26 mouse cellular contexts compared by ENCODE assay signal in genomic region chr5:65838053-65838452, GRCm38 (mm10). TPM values are rescaled to one million over a fixed set of nuclear protein-coding genes. Genes with fewer than 3 reads are reported as not detected.
DNase-seq lines count a peak whose midpoint lies in the region; ATAC-seq and TF ChIP-seq lines count a peak whose summit lies in the region.
"Had no signal": no experiment of that assay in that cellular context is flagged by ENCODE, and none has a peak within 500 bp of the region (broad histone marks: within the 10 kb centered on the region; RNA-seq: fewer than 3 reads in every experiment).

No protein-coding gene starts in this region.

- peak overlapping the region; percentile 42; the same call in 1 of the 2 replicates for H3K27ac ChIP-seq in kidney, embryonic 14.5 days (ENCODE audit: low read depth, low read length)
- no peak overlapping the region for H3K27ac ChIP-seq in kidney, adult 2 months (ENCODE audit: insufficient read depth, low read depth, low read length)
- no peak overlapping the region for H3K27ac ChIP-seq in embryonic facial prominence, embryonic 14.5 days (replicated peaks; ENCODE audit: low read depth, low read length)
- H3K27ac ChIP-seq: heart, embryonic 10.5 days; hindbrain, embryonic 13.5 days; limb, embryonic 12.5 days; lung, embryonic 15.5 days; neural tube, embryonic 12.5 days had no signal

- H3K4me3 ChIP-seq in kidney, embryonic 14.5 days (ENCODE audit: low read length): no peak overlapping the region
- H3K4me3 ChIP-seq in kidney, adult 2 months (ENCODE audit: insufficient read depth, low read depth, low read length): no peak overlapping the region
- H3K4me3 ChIP-seq in embryonic facial prominence, embryonic 14.5 days (ENCODE audit: low read depth, low read length): no peak overlapping the region
- H3K4me3 ChIP-seq: heart, embryonic 10.5 days; hindbrain, embryonic 13.5 days; limb, embryonic 12.5 days; lung, embryonic 15.5 days; neural tube, embryonic 12.5 days had no signal

- peak; percentile 10 for DNase-seq in adrenal gland, postnatal 10 days
- DNase-seq in adrenal gland, postnatal 4 days (ENCODE audit: low spot score in 2 of 2): no peak
- DNase-seq in kidney, adult 2 months: no peak
- peak; percentile 39 for DNase-seq in NIH3T3 (ENCODE audit: low read depth)
- peak; percentile 51 for DNase-seq in embryonic facial prominence, embryonic 14.5 days (ENCODE audit: low spot score)
- DNase-seq in spleen, postnatal 4 days (ENCODE audit: low spot score in 2 of 2): no peak
- DNase-seq: cerebellum, adult 11 months; cerebellum, adult 9-10 months; gastrocnemius, postnatal 14 days; heart, postnatal 36 days; kidney, postnatal 14 days; right cerebral cortex, adult 18-20 months; right cerebral cortex, postnatal 4 days; thymus, adult 2 months; thymus, postnatal 36 days had no signal

- no peak for TF ChIP-seq CTCF in kidney, adult 2 months (conservative IDR thresholded peaks at IDR 0.05; ENCODE audit: insufficient read depth, insufficient read length, low read depth, low read length)

- no peak for TF ChIP-seq POLR2A in kidney, adult 2 months (IDR thresholded peaks at IDR 0.05; ENCODE audit: low read depth, low read length)

- H3K9me3 ChIP-seq in kidney, embryonic 14.5 days (ENCODE audit: control insufficient read depth, low read length): no peaks in the 10 kb centered on the region
- no peaks in the 10 kb centered on the region for H3K9me3 ChIP-seq in embryonic facial prominence, embryonic 14.5 days (ENCODE audit: control insufficient read depth, low read length)
- H3K9me3 ChIP-seq: heart, embryonic 10.5 days; hindbrain, embryonic 13.5 days; limb, embryonic 12.5 days; lung, embryonic 15.5 days; neural tube, embryonic 12.5 days had no signal

- no peaks in the 10 kb centered on the region for H3K36me3 ChIP-seq in kidney, embryonic 14.5 days (ENCODE audit: control insufficient read depth, insufficient read depth, low read length)
- H3K36me3 ChIP-seq in kidney, adult 2 months (ENCODE audit: control insufficient read depth, insufficient read depth, low read length): no peaks in the 10 kb centered on the region
- H3K36me3 ChIP-seq in embryonic facial prominence, embryonic 14.5 days (ENCODE audit: control insufficient read depth, insufficient read depth, low read length): no peaks in the 10 kb centered on the region
- H3K36me3 ChIP-seq: lung, embryonic 15.5 days; neural tube, embryonic 12.5 days had no signal

- H3K9ac ChIP-seq in kidney, embryonic 14.5 days (ENCODE audit: low read depth, low read length): no peak overlapping the region
- H3K9ac ChIP-seq in embryonic facial prominence, embryonic 14.5 days (ENCODE audit: low read depth, low read length): no peak overlapping the region
- H3K9ac ChIP-seq: hindbrain, embryonic 13.5 days; limb, embryonic 12.5 days; lung, embryonic 15.5 days; neural tube, embryonic 12.5 days had no signal

- 19% methylated on average over 6 of the region's 6 CpGs for WGBS in kidney, embryonic 14.5 days
- WGBS in kidney, adult 2 months: 36% methylated on average over 6 of the region's 6 CpGs
- WGBS in embryonic facial prominence, embryonic 14.5 days: 28% methylated on average over 6 of the region's 6 CpGs

- ATAC-seq in kidney, embryonic 14.5 days (ENCODE audit: low FRiP score, low TSS enrichment): peak; percentile 95
- peak; percentile 84 for ATAC-seq in embryonic facial prominence, embryonic 14.5 days (ENCODE audit: low read depth)
- ATAC-seq: forebrain, embryonic 14.5 days; intestine, embryonic 16.5 days; midbrain, embryonic 16.5 days had no signal

- no peaks in the 10 kb centered on the region for H3K4me1 ChIP-seq in kidney, embryonic 14.5 days (ENCODE audit: control insufficient read depth, insufficient read depth, low read length)
- H3K4me1 ChIP-seq in kidney, adult 2 months (ENCODE audit: control insufficient read depth, insufficient read depth, low read length): no peaks in the 10 kb centered on the region
- no peaks in the 10 kb centered on the region for H3K4me1 ChIP-seq in embryonic facial prominence, embryonic 14.5 days (ENCODE audit: control insufficient read depth, insufficient read depth, low read length)
- H3K4me1 ChIP-seq: hindbrain, embryonic 13.5 days; limb, embryonic 12.5 days; lung, embryonic 15.5 days; neural tube, embryonic 12.5 days had no signal

- H3K4me2 ChIP-seq in kidney, embryonic 14.5 days (replicated peaks; ENCODE audit: low read depth, low read length): no peak overlapping the region
- no peak overlapping the region for H3K4me2 ChIP-seq in embryonic facial prominence, embryonic 14.5 days (ENCODE audit: low read depth, low read length)
- H3K4me2 ChIP-seq: hindbrain, embryonic 13.5 days; limb, embryonic 12.5 days; liver, embryonic 11.5 days; lung, embryonic 15.5 days; midbrain, embryonic 11.5 days; neural tube, embryonic 12.5 days had no signal

- no peaks in the 10 kb centered on the region for H3K27me3 ChIP-seq in kidney, embryonic 14.5 days (ENCODE audit: control insufficient read depth, insufficient read depth, low read length)
- no peaks in the 10 kb centered on the region for H3K27me3 ChIP-seq in kidney, adult 2 months (replicated peaks; ENCODE audit: control insufficient read depth, insufficient read depth, low read length)
- H3K27me3 ChIP-seq in embryonic facial prominence, embryonic 14.5 days (replicated peaks; ENCODE audit: control insufficient read depth, insufficient read depth, low read length): no peaks in the 10 kb centered on the region
- H3K27me3 ChIP-seq: hindbrain, embryonic 13.5 days; limb, embryonic 12.5 days; lung, embryonic 15.5 days; neural tube, embryonic 12.5 days had no signal

RNA-seq across cellular contexts. Expression of gene Rhoh, which starts 23.0 kb away (rescaled TPM):
- 1 to 10 TPM; 2.5 to 2.6 TPM for total RNA-seq in adrenal gland, postnatal 10 days (2021)
- total RNA-seq in adrenal gland, postnatal 4 days (2021): under 1 TPM; 0.59 to 0.76 TPM
- polyA plus RNA-seq in kidney, embryonic 14.5 days (2014; fragmentation: Nextera tagmentation; extraction: Ambion mirVana): 0.17 and 0.57 TPM in 2 replicates
- 0.27 and 1.8 TPM in 2 replicates for polyA plus RNA-seq in kidney, adult 2 months (2012; rRNA removed)
- polyA plus RNA-seq in embryonic facial prominence, embryonic 14.5 days (2014; fragmentation: Nextera tagmentation; extraction: Ambion mirVana): 1.6 and 1.7 TPM in 2 replicates

Comparison
In these comparisons a context has a peak if more than half of its experiments do, and no peak if none do; other contexts are left out.
1. DNase-seq: peak in adrenal gland, postnatal 10 days (single experiment), NIH3T3 (single experiment) and embryonic facial prominence, embryonic 14.5 days (single experiment); none in adrenal gland, postnatal 4 days (0 of 2), kidney, adult 2 months (single experiment) and spleen, postnatal 4 days (0 of 2).